Mouse (Mus musculus) liver, embryonic 15.5 days (tissue): Measurements from ENCODE around the gene Mapt. TPM values are rescaled to one million over a fixed set of nuclear protein-coding genes. Genes with fewer than 3 reads are reported as not detected.

Experiments
- ATAC-seq: fragments of 200-750 bp; cut with Nextera tagmentation; 2 replicates; pipeline ENCODE4 v1.8.0; 2017; ENCODE audit warnings: moderate number of reproducible peaks, mild to moderate bottlenecking, moderate library complexity; ENCODE audit not compliant: insufficient read depth
- H3K27ac ChIP-seq: fragments of 300-500 bp; sonication (generic); replicated peaks from 2 replicates; pipeline ENCODE4 v1.5.1; 2015; ENCODE audit warnings: mild to moderate bottlenecking, inconsistent platforms
- H3K27me3 ChIP-seq: fragments of 300-500 bp; sonication (generic); 2 replicates; pipeline ENCODE4 v1.6.1; 2015; ENCODE audit warnings: mild to moderate bottlenecking, inconsistent platforms
- H3K36me3 ChIP-seq: fragments of 300-500 bp; sonication (generic); replicated peaks from 2 replicates; pipeline ENCODE4 v1.6.1; 2015; ENCODE audit warnings: moderate library complexity, mild to moderate bottlenecking, inconsistent platforms
- H3K4me1 ChIP-seq: fragments of 300-500 bp; sonication (generic); replicated peaks from 2 replicates; pipeline ENCODE4 v1.6.1; 2015; ENCODE audit warnings: inconsistent platforms
- H3K4me2 ChIP-seq: fragments of 300-500 bp; sonication (generic); 2 replicates; pipeline ENCODE4 v1.6.1; 2015; ENCODE audit warnings: moderate library complexity, mild to moderate bottlenecking, inconsistent platforms
- H3K4me3 ChIP-seq: fragments of 300-500 bp; sonication (generic); replicated peaks from 2 replicates; pipeline ENCODE4 v1.5.1; 2015; ENCODE audit warnings: mild to moderate bottlenecking, inconsistent platforms
- H3K9ac ChIP-seq: fragments of 300-500 bp; sonication (generic); 2 replicates; pipeline ENCODE4 v1.6.1; 2015; ENCODE audit warnings: moderate library complexity, mild to moderate bottlenecking, inconsistent platforms
- H3K9me3 ChIP-seq: fragments of 300-500 bp; sonication (generic); replicated peaks from 2 replicates; pipeline ENCODE4 v1.6.1; 2016; ENCODE audit warnings: inconsistent platforms
- WGBS: fragments of 180-500 bp; shearing (Covaris S2); methylation state at CpG from one replicate; pipeline ENCODE4 v1.1.7; 2015; ENCODE audit warnings: mixed read lengths; ENCODE audit not compliant: insufficient replicate concordance; 5-methylcytosine and 5-hydroxymethylcytosine counted together
- polyA plus RNA-seq: library from polyadenylated mRNA; unstranded; fragments of >200 nt; fragmentation: Nextera tagmentation; extraction: Ambion mirVana; gene quantifications from 2 replicates; pipeline ENCODE4 v1.2.1, GENCODE M21; 2015

The Mapt gene
- polyA plus RNA-seq, 1 experiment from 2014 or later: 0.44 TPM

DNA sequence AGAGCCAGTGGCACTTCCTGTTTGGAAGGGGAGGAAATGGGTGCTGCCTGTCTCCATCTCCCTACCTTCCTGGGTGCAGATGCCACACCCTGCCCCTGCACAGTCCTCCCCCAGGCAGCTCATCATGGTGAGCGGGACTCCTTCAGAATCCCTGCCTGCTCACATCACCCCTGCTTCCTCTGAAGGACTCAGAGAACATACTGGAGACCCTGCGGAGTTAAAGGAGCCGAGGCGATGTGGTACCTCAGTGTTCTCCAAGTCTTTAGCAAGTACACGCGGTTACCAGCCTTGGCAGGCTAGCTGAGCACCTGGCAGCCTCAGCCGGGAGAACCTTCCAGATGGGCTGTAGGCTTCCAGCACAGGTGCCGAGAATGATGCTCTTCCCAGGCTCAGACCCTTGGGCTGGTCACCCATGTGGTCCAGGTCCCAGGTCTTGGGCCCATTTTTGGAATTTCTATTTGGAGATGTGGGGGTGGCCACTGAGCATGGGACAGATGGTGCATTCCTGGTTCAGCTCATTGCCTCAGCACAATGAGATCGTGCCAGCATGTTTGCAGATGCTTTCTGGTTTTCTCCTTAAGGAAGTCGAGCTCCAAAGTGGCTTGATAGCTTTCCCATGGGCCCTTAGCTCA lies 23.3 kb downstream of the Mapt start:
- Histone ChIP-seq H3K36me3 (no peaks in the 10 kb centered on the region), H3K9me3 (no peaks in the 10 kb centered on the region), H3K4me1 (no peaks in the 10 kb centered on the region), H3K4me2 (no peak overlapping the region), H3K9ac (no peak overlapping the region), H3K27ac (no peak overlapping the region), H3K27me3 (no peaks in the 10 kb centered on the region), H3K4me3 (no peak overlapping the region)
- ATAC-seq: no peak
- WGBS: 62% methylated on average over 10 of the region's 10 CpGs

DNA sequence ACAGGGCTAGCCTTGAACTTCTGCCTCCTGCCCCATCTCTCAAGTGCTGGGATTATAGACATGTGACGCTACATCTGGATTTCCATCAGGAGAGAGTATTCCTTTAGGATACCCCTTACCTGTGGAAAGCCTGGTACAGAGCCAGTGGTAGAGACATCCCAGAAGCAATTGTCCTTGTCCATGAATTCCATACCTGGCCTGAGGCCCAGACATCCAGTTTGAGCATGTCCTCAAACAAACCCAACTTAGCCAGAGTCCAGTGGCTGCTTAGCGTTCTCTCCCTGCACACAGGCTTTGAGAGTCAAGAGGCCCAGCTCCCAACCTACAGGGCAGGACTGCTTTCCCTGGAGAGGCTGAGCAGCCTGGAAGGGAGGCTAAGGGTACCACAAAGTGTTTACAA lies 25.0 kb downstream of the Mapt start:
- no peaks in the 10 kb centered on the region for H3K27me3 ChIP-seq
- H3K9me3 ChIP-seq: no peaks in the 10 kb centered on the region
- no peaks in the 10 kb centered on the region for H3K36me3 ChIP-seq
- H3K4me2 ChIP-seq: no peak overlapping the region
- ATAC-seq: no peak
- H3K4me1 ChIP-seq: no peaks in the 10 kb centered on the region
- no peak overlapping the region for H3K9ac ChIP-seq
- no peak overlapping the region for H3K27ac ChIP-seq
- 69% methylated on average over 2 of the region's 2 CpGs for WGBS
- no peak overlapping the region for H3K4me3 ChIP-seq

GRCm38 (mm10) chr11:104258991-104259390 lies 27.8 kb downstream of the Mapt start:
- H3K27ac ChIP-seq: no peak overlapping the region
- ATAC-seq: no peak
- no peaks in the 10 kb centered on the region for H3K9me3 ChIP-seq
- H3K4me1 ChIP-seq: no peaks in the 10 kb centered on the region
- H3K4me3 ChIP-seq: no peak overlapping the region
- no peaks in the 10 kb centered on the region for H3K36me3 ChIP-seq
- no peaks in the 10 kb centered on the region for H3K27me3 ChIP-seq
- 46% methylated on average over 4 of the region's 4 CpGs for WGBS
- H3K9ac ChIP-seq: no peak overlapping the region
- H3K4me2 ChIP-seq: no peak overlapping the region

DNA sequence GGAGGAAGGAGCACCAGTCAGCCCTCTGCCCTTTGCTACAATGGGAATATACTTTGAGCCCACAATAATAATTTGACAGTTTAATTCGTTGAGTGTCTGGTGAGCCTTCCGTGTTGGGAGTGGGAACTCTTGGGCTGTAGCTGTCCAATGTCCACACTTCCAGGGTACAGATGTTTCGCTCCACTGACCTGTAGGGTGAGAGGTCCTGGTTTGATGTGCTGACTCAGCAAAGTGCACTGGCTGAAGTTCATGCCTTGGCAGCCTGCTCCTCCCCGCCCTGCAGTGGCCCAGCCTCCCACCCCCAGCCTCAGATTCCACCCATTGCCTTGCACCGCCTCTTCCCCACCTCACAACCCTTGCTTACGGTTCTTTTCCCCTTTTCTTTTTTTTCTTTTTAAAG lies 33.5 kb downstream of the Mapt start:
- ATAC-seq: no peak
- 56% methylated on average over 6 of the region's 6 CpGs for WGBS
- no peak overlapping the region for H3K4me2 ChIP-seq
- H3K36me3 ChIP-seq: no peaks in the 10 kb centered on the region
- H3K4me3 ChIP-seq: no peak overlapping the region
- H3K27ac ChIP-seq: no peak overlapping the region
- no peaks in the 10 kb centered on the region for H3K27me3 ChIP-seq
- H3K9ac ChIP-seq: no peak overlapping the region
- no peaks in the 10 kb centered on the region for H3K4me1 ChIP-seq
- H3K9me3 ChIP-seq: no peaks in the 10 kb centered on the region

DNA sequence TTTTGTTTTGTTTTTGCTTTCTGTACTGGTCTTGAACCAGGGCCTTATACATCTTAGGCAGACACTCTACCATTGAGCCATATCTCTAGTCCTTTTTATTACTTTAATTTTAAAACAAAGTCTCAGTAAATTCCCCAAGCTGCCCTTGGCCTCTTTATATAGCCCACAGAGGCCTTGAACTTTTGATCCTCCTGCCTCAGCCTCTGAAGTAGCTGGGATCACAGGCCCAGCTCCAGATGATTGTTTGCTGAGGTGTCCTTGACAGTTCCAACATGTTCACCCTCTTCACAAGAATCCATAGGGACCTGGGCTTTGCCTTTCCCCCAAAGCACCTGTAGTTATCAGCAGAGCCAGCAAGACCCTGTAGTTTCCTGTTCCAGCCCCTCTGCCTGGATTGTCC lies 34.5 kb downstream of the Mapt start:
- no peak for ATAC-seq
- Histone ChIP-seq H3K4me3 (no peak overlapping the region), H3K4me1 (no peaks in the 10 kb centered on the region), H3K27me3 (no peaks in the 10 kb centered on the region), H3K9me3 (no peaks in the 10 kb centered on the region), H3K27ac (no peak overlapping the region), H3K9ac (no peak overlapping the region), H3K36me3 (no peaks in the 10 kb centered on the region), H3K4me2 (no peak overlapping the region)

- H3K4me1 ChIP-seq: no peaks in the 10 kb centered on the region
- no peaks in the 10 kb centered on the region for H3K9me3 ChIP-seq
- H3K27me3 ChIP-seq: no peaks in the 10 kb centered on the region
- no peak overlapping the region for H3K4me3 ChIP-seq
- no peak for ATAC-seq
- H3K9ac ChIP-seq: no peak overlapping the region
- 68% methylated on average over 11 of the region's 11 CpGs for WGBS
- H3K36me3 ChIP-seq: no peaks in the 10 kb centered on the region
- no peak overlapping the region for H3K27ac ChIP-seq
- no peak overlapping the region for H3K4me2 ChIP-seq
These were observed 36.2 kb downstream of the Mapt start for GRCm38 (mm10) chr11:104267380-104267779.

DNA sequence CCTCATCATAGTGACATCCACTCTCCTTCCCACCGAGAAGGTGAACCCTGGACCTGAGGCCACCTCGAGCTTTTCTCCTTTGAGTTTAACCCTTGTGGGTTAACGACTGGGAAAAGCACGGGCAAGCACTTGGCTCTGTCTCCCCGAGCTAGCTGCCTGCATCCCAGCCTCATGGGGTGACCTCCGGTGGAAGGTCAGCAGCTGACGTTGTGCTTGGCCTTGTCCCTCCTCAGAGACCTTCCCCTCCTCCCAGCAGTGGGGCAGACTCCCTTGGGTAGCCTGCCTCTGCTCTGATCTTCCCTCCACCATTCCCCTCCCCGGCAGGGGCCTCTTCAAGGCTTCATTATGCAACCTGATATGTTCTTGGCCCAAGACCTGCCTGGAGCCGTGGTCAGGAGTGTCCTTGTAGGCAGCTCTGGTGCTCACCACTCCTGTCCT lies 38.2 kb downstream of the Mapt start:
- Histone ChIP-seq H3K4me2 (no peak overlapping the region), H3K27ac (no peak overlapping the region), H3K4me3 (no peak overlapping the region), H3K9me3 (no peaks in the 10 kb centered on the region), H3K9ac (no peak overlapping the region), H3K4me1 (no peaks in the 10 kb centered on the region), H3K27me3 (no peaks in the 10 kb centered on the region), H3K36me3 (no peaks in the 10 kb centered on the region)
- ATAC-seq: no peak
- 59% methylated on average over 9 of the region's 9 CpGs for WGBS

- Histone ChIP-seq H3K4me1 (no peaks in the 10 kb centered on the region), H3K4me3 (no peak overlapping the region), H3K27ac (no peak overlapping the region), H3K9me3 (no peaks in the 10 kb centered on the region), H3K36me3 (no peaks in the 10 kb centered on the region), H3K4me2 (no peak overlapping the region), H3K27me3 (no peaks in the 10 kb centered on the region), H3K9ac (no peak overlapping the region)
- ATAC-seq: no peak
- 64% methylated on average over 3 of the region's 3 CpGs for WGBS
These were observed 39.3 kb downstream of the Mapt start for GRCm38 (mm10) chr11:104270452-104270851.

DNA sequence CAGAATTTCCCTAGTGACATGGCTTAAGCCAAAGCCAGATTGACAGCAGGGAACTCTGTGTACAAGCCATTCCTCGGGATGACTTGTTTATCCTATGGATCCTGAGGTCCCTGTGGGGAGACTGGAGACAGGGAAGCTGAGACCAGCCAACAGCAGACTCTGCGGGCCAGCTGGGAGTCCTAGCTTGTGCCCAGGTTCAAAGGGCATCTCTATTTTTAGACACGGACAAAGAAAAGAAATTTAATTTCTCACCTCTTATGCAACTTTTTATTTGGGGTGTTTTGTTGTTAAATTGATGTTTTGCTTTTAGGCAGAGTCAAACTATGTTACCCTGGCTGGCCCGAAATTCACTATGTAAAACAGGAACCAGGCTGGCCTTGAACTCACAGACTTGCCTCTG lies 39.7 kb downstream of the Mapt start:
- no peaks in the 10 kb centered on the region for H3K36me3 ChIP-seq
- WGBS: 58% methylated on average over 4 of the region's 4 CpGs
- no peak overlapping the region for H3K27ac ChIP-seq
- no peak overlapping the region for H3K9ac ChIP-seq
- no peak overlapping the region for H3K4me2 ChIP-seq
- H3K27me3 ChIP-seq: no peaks in the 10 kb centered on the region
- H3K4me1 ChIP-seq: no peaks in the 10 kb centered on the region
- no peak overlapping the region for H3K4me3 ChIP-seq
- H3K9me3 ChIP-seq: no peaks in the 10 kb centered on the region
- no peak for ATAC-seq

DNA sequence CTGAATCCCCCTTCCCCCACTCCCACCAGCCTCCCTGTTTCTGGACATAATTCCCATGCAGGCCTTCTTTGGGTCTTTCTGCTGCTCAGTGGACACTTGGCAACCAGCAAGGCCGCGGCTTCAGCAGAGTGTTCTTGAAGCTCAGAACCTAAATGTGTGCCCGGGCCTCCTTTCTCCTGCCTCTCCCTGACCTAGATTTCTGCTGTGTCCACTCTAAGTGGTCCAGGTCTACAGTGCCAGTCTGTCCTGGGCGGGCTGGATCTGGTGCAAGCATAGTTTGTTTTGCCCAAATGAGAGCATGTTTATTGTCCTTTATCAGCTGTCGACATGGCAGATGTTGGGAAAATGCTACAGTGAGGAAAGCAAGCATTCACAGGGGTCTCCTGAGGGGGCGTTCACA lies 40.7 kb downstream of the Mapt start:
- Histone ChIP-seq H3K4me1 (no peaks in the 10 kb centered on the region), H3K9ac (no peak overlapping the region), H3K4me2 (no peak overlapping the region), H3K36me3 (no peaks in the 10 kb centered on the region), H3K9me3 (no peaks in the 10 kb centered on the region), H3K4me3 (no peak overlapping the region), H3K27me3 (no peaks in the 10 kb centered on the region), H3K27ac (no peak overlapping the region)
- ATAC-seq: no peak
- 58% methylated on average over 6 of the region's 6 CpGs for WGBS

DNA sequence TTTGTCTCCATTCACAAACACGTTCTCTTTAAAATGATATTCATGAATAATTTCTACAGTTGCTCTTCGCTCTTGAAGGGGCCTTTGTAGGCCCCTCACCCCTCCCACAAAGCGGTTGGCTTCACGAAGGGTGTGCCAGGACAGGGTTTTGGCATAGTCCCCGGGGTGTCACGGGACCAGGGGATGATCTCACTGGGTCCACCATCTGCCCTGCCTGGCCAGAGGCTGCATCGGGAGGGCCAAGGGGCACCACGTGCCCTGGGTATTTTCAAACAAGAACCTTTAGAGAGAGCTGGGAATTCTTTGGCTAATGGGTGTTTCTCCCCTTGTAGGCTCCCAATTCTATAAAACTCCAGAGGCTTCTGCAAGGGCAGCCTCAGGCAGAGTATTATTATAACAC lies 41.2 kb downstream of the Mapt start:
- ATAC-seq: no peak
- 70% methylated on average over 8 of the region's 8 CpGs for WGBS
- H3K27ac ChIP-seq: no peak overlapping the region

GRCm38 (mm10) chr11:104275765-104276164 lies 44.6 kb downstream of the Mapt start:
- 50% methylated on average over 7 of the region's 7 CpGs for WGBS
- H3K36me3 ChIP-seq: no peaks in the 10 kb centered on the region
- H3K4me1 ChIP-seq: peaks cover 7% of the 10 kb centered on the region; the same call in 1 of the 2 replicates
- H3K4me3 ChIP-seq: no peak overlapping the region
- H3K4me2 ChIP-seq: no peak overlapping the region
- no peaks in the 10 kb centered on the region for H3K9me3 ChIP-seq
- no peak overlapping the region for H3K27ac ChIP-seq
- peaks cover 20% of the 10 kb centered on the region for H3K27me3 ChIP-seq
- ATAC-seq: no peak
- H3K9ac ChIP-seq: no peak overlapping the region

More for the DNA sequence above, 41.2 kb downstream of the Mapt start:
- Histone ChIP-seq H3K4me2 (no peak overlapping the region), H3K4me3 (no peak overlapping the region), H3K27me3 (no peaks in the 10 kb centered on the region), H3K4me1 (no peaks in the 10 kb centered on the region), H3K36me3 (no peaks in the 10 kb centered on the region), H3K9me3 (no peaks in the 10 kb centered on the region), H3K9ac (no peak overlapping the region)
